Mouse (Mus musculus) forebrain, embryonic 14.5 days (tissue): ENCODE data around the gene Rab27a. TPM values are rescaled to one million over a fixed set of nuclear protein-coding genes. Genes with fewer than 3 reads are reported as not detected.

Experiments
- ATAC-seq: fragments of 200-750 bp; cut with Nextera tagmentation; 2 replicates; pipeline ENCODE4 v1.8.0; 2017; ENCODE audit warnings: mild to moderate bottlenecking, moderate library complexity
- DNase-seq: peaks from one replicate; pipeline ENCODE4 v3.0.0-alpha.2; 2015; ENCODE audit warnings: low spot score
- H3K27ac ChIP-seq: fragments of 300-500 bp; sonication (generic); 2 replicates; pipeline ENCODE4 v1.5.1; 2014; ENCODE audit warnings: low read depth, mild to moderate bottlenecking, control low read depth, low read length, moderate library complexity
- H3K27me3 ChIP-seq: fragments of 300-500 bp; sonication (generic); replicated peaks from 2 replicates; pipeline ENCODE4 v1.6.1; 2014; ENCODE audit warnings: low read length, control low read depth, mixed read lengths; ENCODE audit not compliant: control insufficient read depth, insufficient read depth
- H3K36me3 ChIP-seq: fragments of 300-500 bp; sonication (generic); 2 replicates; pipeline ENCODE4 v1.6.1; 2014; ENCODE audit warnings: low read length, control low read depth; ENCODE audit not compliant: control insufficient read depth, insufficient read depth
- H3K4me1 ChIP-seq: fragments of 300-500 bp; sonication (generic); 2 replicates; pipeline ENCODE4 v1.6.1; 2014; ENCODE audit warnings: antibody characterized with exemption, low read length, control low read depth; ENCODE audit not compliant: control insufficient read depth, insufficient read depth
- H3K4me2 ChIP-seq: fragments of 300-500 bp; sonication (generic); 2 replicates; pipeline ENCODE4 v1.6.1; 2014; ENCODE audit warnings: mild to moderate bottlenecking, control low read depth, low read length
- H3K4me3 ChIP-seq: fragments of 300-500 bp; sonication (generic); 2 replicates; pipeline ENCODE4 v1.5.1; 2014; ENCODE audit warnings: low read depth, low read length, control low read depth
- H3K9ac ChIP-seq: fragments of 300-500 bp; sonication (generic); 2 replicates; pipeline ENCODE4 v1.6.1; 2014; ENCODE audit warnings: mild to moderate bottlenecking, low read length, control low read depth, moderate library complexity
- H3K9me3 ChIP-seq: fragments of 300-500 bp; sonication (generic); replicated peaks from 2 replicates; pipeline ENCODE4 v1.6.1; 2016; ENCODE audit warnings: low read length, control low read depth, mixed read lengths; ENCODE audit not compliant: control insufficient read depth
- WGBS: fragments of 180-500 bp; shearing (Covaris S2); extraction: QIAGEN DNeasy Blood & Tissue Kit; methylation state at CpG from one replicate; pipeline ENCODE4 v1.1.7; 2014; 5-methylcytosine and 5-hydroxymethylcytosine counted together
- polyA plus RNA-seq: library from polyadenylated mRNA; unstranded; fragments of >200 nt; fragmentation: Nextera tagmentation; extraction: Ambion mirVana; gene quantifications from 2 replicates; pipeline ENCODE4 v1.2.1, GENCODE M21; 2014

The Rab27a gene
- 0.51 and 0.69 TPM in 2 replicates for polyA plus RNA-seq

- H3K27me3 ChIP-seq = no peaks in the 10 kb centered on the region
- no peaks in the 10 kb centered on the region for H3K36me3 ChIP-seq
- peak within 1 kb of the TSS; percentile 69 for H3K9ac ChIP-seq
- peak; percentile 47 for ATAC-seq
- peaks cover 15% of the 10 kb centered on the region for H3K4me1 ChIP-seq
- WGBS = 2% methylated on average over 41 of the region's 41 CpGs
- peak; percentile 81 for DNase-seq
- peak within 1 kb of the TSS; percentile 87 for H3K4me2 ChIP-seq
- H3K9me3 ChIP-seq = no peaks in the 10 kb centered on the region
- H3K27ac ChIP-seq = no peak within 1 kb of the TSS
- peak within 1 kb of the TSS; percentile 38 for H3K4me3 ChIP-seq
Observed at GRCm38 (mm10) chr9:73044146-73045079, at the start of gene Rab27a. Rab27a (plus strand) TSS chr9:73044854.

- H3K4me2 ChIP-seq = no peak overlapping the region
- peaks cover 7% of the 10 kb centered on the region; the same call in 1 of the 2 replicates for H3K36me3 ChIP-seq
- no peaks in the 10 kb centered on the region for H3K27me3 ChIP-seq
- no peak overlapping the region for H3K27ac ChIP-seq
- H3K9me3 ChIP-seq = no peaks in the 10 kb centered on the region
- no peak for DNase-seq
- no peak overlapping the region for H3K9ac ChIP-seq
- no peak for ATAC-seq
- no peak overlapping the region for H3K4me3 ChIP-seq
- H3K4me1 ChIP-seq = no peaks in the 10 kb centered on the region
Observed at GRCm38 (mm10) chr9:72996167-72996566, 48.5 kb upstream of the Rab27a start.

GRCm38 (mm10) chr9:72996806-72997205 is 47.8 kb upstream of the Rab27a start:
- no peaks in the 10 kb centered on the region for H3K4me1 ChIP-seq
- no peak overlapping the region for H3K9ac ChIP-seq
- no peak for ATAC-seq
- H3K27me3 ChIP-seq = no peaks in the 10 kb centered on the region
- no peak overlapping the region for H3K27ac ChIP-seq
- H3K4me3 ChIP-seq = no peak overlapping the region
- H3K4me2 ChIP-seq = no peak overlapping the region
- no peaks in the 10 kb centered on the region for H3K9me3 ChIP-seq
- H3K36me3 ChIP-seq = peaks cover 10% of the 10 kb centered on the region; the same call in 1 of the 2 replicates
- no peak for DNase-seq
- 45% methylated on average over 7 of the region's 7 CpGs for WGBS

- H3K9me3 ChIP-seq = no peaks in the 10 kb centered on the region
- no peaks in the 10 kb centered on the region for H3K27me3 ChIP-seq
- no peak overlapping the region for H3K9ac ChIP-seq
- peaks cover 22% of the 10 kb centered on the region for H3K36me3 ChIP-seq
- H3K4me3 ChIP-seq = no peak overlapping the region
- DNase-seq = no peak
- 62% methylated on average over 2 of the region's 2 CpGs for WGBS
- no peaks in the 10 kb centered on the region for H3K4me1 ChIP-seq
- no peak overlapping the region for H3K4me2 ChIP-seq
- H3K27ac ChIP-seq = no peak overlapping the region
- no peak for ATAC-seq
Observed at GRCm38 (mm10) chr9:73000487-73000886, 44.2 kb upstream of the Rab27a start.

- peaks cover 30% of the 10 kb centered on the region for H3K36me3 ChIP-seq
- no peak overlapping the region for H3K4me3 ChIP-seq
- no peak overlapping the region for H3K27ac ChIP-seq
- H3K27me3 ChIP-seq = no peaks in the 10 kb centered on the region
- ATAC-seq (no peak), DNase-seq (no peak)
- WGBS = 90% methylated on average over 13 of the region's 13 CpGs
- no peaks in the 10 kb centered on the region for H3K4me1 ChIP-seq
- H3K4me2 ChIP-seq = no peak overlapping the region
- H3K9ac ChIP-seq = no peak overlapping the region
- H3K9me3 ChIP-seq = no peaks in the 10 kb centered on the region
Observed at GRCm38 (mm10) chr9:73001314-73002011, 43.2 kb upstream of the Rab27a start.

GRCm38 (mm10) chr9:73002177-73002576 is 42.5 kb upstream of the Rab27a start:
- no peak for ATAC-seq

GRCm38 (mm10) chr9:73004076-73004475 is 40.6 kb upstream of the Rab27a start:
- peaks cover 44% of the 10 kb centered on the region for H3K36me3 ChIP-seq
- no peaks in the 10 kb centered on the region for H3K27me3 ChIP-seq
- 84% methylated on average over 8 of the region's 8 CpGs for WGBS
- no peak overlapping the region for H3K4me2 ChIP-seq
- no peak overlapping the region for H3K4me3 ChIP-seq
- H3K9me3 ChIP-seq = no peaks in the 10 kb centered on the region
- no peak overlapping the region for H3K9ac ChIP-seq
- no peak overlapping the region for H3K27ac ChIP-seq
- ATAC-seq (no peak), DNase-seq (no peak)
- no peaks in the 10 kb centered on the region for H3K4me1 ChIP-seq

More at GRCm38 (mm10) chr9:73002177-73002576, 42.5 kb upstream of the Rab27a start:
- WGBS = 57% methylated on average over 3 of the region's 3 CpGs
- H3K9ac ChIP-seq = no peak overlapping the region
- no peak for DNase-seq
- H3K9me3 ChIP-seq = no peaks in the 10 kb centered on the region
- no peak overlapping the region for H3K4me2 ChIP-seq
- no peaks in the 10 kb centered on the region for H3K4me1 ChIP-seq
- no peak overlapping the region for H3K27ac ChIP-seq
- H3K36me3 ChIP-seq = peaks cover 37% of the 10 kb centered on the region
- H3K27me3 ChIP-seq = no peaks in the 10 kb centered on the region
- no peak overlapping the region for H3K4me3 ChIP-seq

GRCm38 (mm10) chr9:73005106-73005505 is 39.5 kb upstream of the Rab27a start:
- ATAC-seq = no peak
- no peaks in the 10 kb centered on the region for H3K9me3 ChIP-seq
- 88% methylated on average over 6 of the region's 6 CpGs for WGBS
- H3K4me1 ChIP-seq = no peaks in the 10 kb centered on the region
- H3K27me3 ChIP-seq = no peaks in the 10 kb centered on the region
- H3K27ac ChIP-seq = no peak overlapping the region
- H3K4me3 ChIP-seq = no peak overlapping the region
- H3K4me2 ChIP-seq = no peak overlapping the region
- H3K9ac ChIP-seq = no peak overlapping the region
- H3K36me3 ChIP-seq = peaks cover 47% of the 10 kb centered on the region
- no peak for DNase-seq

- 89% methylated on average over 3 of the region's 3 CpGs for WGBS
- DNase-seq = no peak
- no peak for ATAC-seq
- no peak overlapping the region for H3K4me3 ChIP-seq
- no peak overlapping the region for H3K9ac ChIP-seq
- no peaks in the 10 kb centered on the region for H3K9me3 ChIP-seq
- H3K4me2 ChIP-seq = no peak overlapping the region
- peaks cover 50% of the 10 kb centered on the region for H3K36me3 ChIP-seq
- H3K4me1 ChIP-seq = no peaks in the 10 kb centered on the region
- H3K27ac ChIP-seq = no peak overlapping the region
- H3K27me3 ChIP-seq = no peaks in the 10 kb centered on the region
Observed at GRCm38 (mm10) chr9:73006175-73006574, 38.5 kb upstream of the Rab27a start.
